Mouse (Mus musculus): Measurements from ENCODE around the gene Ssbp3. TPM values are rescaled to one million over a fixed set of nuclear protein-coding genes. Genes with fewer than 3 reads are reported as not detected.

Ssbp3 gene
- polyA plus RNA-seq, 1 experiment = 565 TPM

GRCm38 (mm10) chr4:107013817-107014260 is 103.3 kb downstream of the Ssbp3 start:
- TF ChIP-seq GATA1 (IDR thresholded peaks at IDR 0.05; ENCODE audit: low read length) = no peak

- no peak for TF ChIP-seq GATA1 (IDR thresholded peaks at IDR 0.05; ENCODE audit: low read length)
These were observed 105.5 kb downstream of the Ssbp3 start for GRCm38 (mm10) chr4:107015971-107016511.

GRCm38 (mm10) chr4:107017257-107017656 is 106.8 kb downstream of the Ssbp3 start:
- no peak for TF ChIP-seq GATA1 (IDR thresholded peaks at IDR 0.05; ENCODE audit: low read length)

GRCm38 (mm10) chr4:107018521-107018920 is 108.0 kb downstream of the Ssbp3 start:
- no peak for TF ChIP-seq GATA1 (IDR thresholded peaks at IDR 0.05; ENCODE audit: low read length)

GRCm38 (mm10) chr4:107019027-107019426 is 108.5 kb downstream of the Ssbp3 start:
- TF ChIP-seq GATA1 (IDR thresholded peaks at IDR 0.05; ENCODE audit: low read length) = no peak

- no peak for TF ChIP-seq GATA1 (IDR thresholded peaks at IDR 0.05; ENCODE audit: low read length)
These were observed 109.9 kb downstream of the Ssbp3 start for GRCm38 (mm10) chr4:107020287-107021000.

GRCm38 (mm10) chr4:107021464-107021863 is 111.0 kb downstream of the Ssbp3 start:
- no peak for TF ChIP-seq GATA1 (IDR thresholded peaks at IDR 0.05; ENCODE audit: low read length)

GRCm38 (mm10) chr4:107024899-107025298 is 114.4 kb downstream of the Ssbp3 start:
- TF ChIP-seq GATA1 (IDR thresholded peaks at IDR 0.05; ENCODE audit: low read length) = no peak

GRCm38 (mm10) chr4:107025369-107025768 is 114.9 kb downstream of the Ssbp3 start:
- TF ChIP-seq GATA1 (IDR thresholded peaks at IDR 0.05; ENCODE audit: low read length) = no peak

- no peak for TF ChIP-seq GATA1 (IDR thresholded peaks at IDR 0.05; ENCODE audit: low read length)
These were observed 116.0 kb downstream of the Ssbp3 start for GRCm38 (mm10) chr4:107026451-107026850.

GRCm38 (mm10) chr4:107035689-107036088 is 125.2 kb downstream of the Ssbp3 start:
- TF ChIP-seq GATA1 (IDR thresholded peaks at IDR 0.05; ENCODE audit: low read length) = no peak

- TF ChIP-seq GATA1 (IDR thresholded peaks at IDR 0.05; ENCODE audit: low read length) = no peak
These were observed 126.5 kb downstream of the Ssbp3 start for GRCm38 (mm10) chr4:107036985-107037384.

- TF ChIP-seq GATA1 (IDR thresholded peaks at IDR 0.05; ENCODE audit: low read length) = no peak
These were observed 127.8 kb downstream of the Ssbp3 start for GRCm38 (mm10) chr4:107038303-107038702.

GRCm38 (mm10) chr4:107039270-107039669 is 128.8 kb downstream of the Ssbp3 start:
- no peak for TF ChIP-seq GATA1 (IDR thresholded peaks at IDR 0.05; ENCODE audit: low read length)

GRCm38 (mm10) chr4:107042304-107042703 is 131.8 kb downstream of the Ssbp3 start:
- TF ChIP-seq GATA1 (IDR thresholded peaks at IDR 0.05; ENCODE audit: low read length) = no peak

GRCm38 (mm10) chr4:107045188-107045587 is 134.7 kb downstream of the Ssbp3 start:
- TF ChIP-seq GATA1 (IDR thresholded peaks at IDR 0.05; ENCODE audit: low read length) = no peak

GRCm38 (mm10) chr4:107047806-107048205 is 137.3 kb downstream of the Ssbp3 start:
- no peak for TF ChIP-seq GATA1 (IDR thresholded peaks at IDR 0.05; ENCODE audit: low read length)
